Mouse (Mus musculus) limb, embryonic 15.5 days (tissue): ENCODE data around the gene Pced1b. TPM values are rescaled to one million over a fixed set of nuclear protein-coding genes. Genes with fewer than 3 reads are reported as not detected.

Experiments
- ATAC-seq: fragments of 200-750 bp; cut with Nextera tagmentation; 2 replicates; pipeline ENCODE4 v1.8.0; 2017; ENCODE audit warnings: low read depth, moderate TSS enrichment; ENCODE audit not compliant: insufficient number of reproducible peaks, low FRiP score, low TSS enrichment
- H3K27ac ChIP-seq: fragments of 300-500 bp; sonication (generic); 2 replicates; pipeline ENCODE4 v1.5.1; 2015; ENCODE audit warnings: moderate library complexity, mild to moderate bottlenecking, inconsistent platforms
- H3K27me3 ChIP-seq: fragments of 300-500 bp; sonication (generic); 2 replicates; pipeline ENCODE4 v1.6.1; 2015; ENCODE audit warnings: inconsistent platforms
- H3K36me3 ChIP-seq: fragments of 300-500 bp; sonication (generic); 2 replicates; pipeline ENCODE4 v1.6.1; 2015; ENCODE audit warnings: inconsistent platforms
- H3K4me1 ChIP-seq: fragments of 300-500 bp; sonication (generic); 2 replicates; pipeline ENCODE4 v1.6.1; 2015; ENCODE audit warnings: inconsistent platforms
- H3K4me2 ChIP-seq: fragments of 300-500 bp; sonication (generic); 2 replicates; pipeline ENCODE4 v1.6.1; 2015; ENCODE audit warnings: mild to moderate bottlenecking, inconsistent platforms
- H3K4me3 ChIP-seq: fragments of 300-500 bp; sonication (generic); 2 replicates; pipeline ENCODE4 v1.5.1; 2015; ENCODE audit warnings: mild to moderate bottlenecking, inconsistent platforms
- H3K9ac ChIP-seq: fragments of 300-500 bp; sonication (generic); 2 replicates; pipeline ENCODE4 v1.6.1; 2015; ENCODE audit warnings: inconsistent platforms
- H3K9me3 ChIP-seq: fragments of 300-500 bp; sonication (generic); 2 replicates; pipeline ENCODE4 v1.6.1; 2016; ENCODE audit warnings: inconsistent platforms
- WGBS: fragments of 180-500 bp; shearing (Covaris S2); methylation state at CpG from one replicate; pipeline ENCODE4 v1.1.7; 2015; 5-methylcytosine and 5-hydroxymethylcytosine counted together
- polyA plus RNA-seq: library from polyadenylated mRNA; unstranded; fragments of >200 nt; fragmentation: Nextera tagmentation; extraction: Ambion mirVana; gene quantifications from 2 replicates; pipeline ENCODE4 v1.2.1, GENCODE M21; 2015

Pced1b gene
- polyA plus RNA-seq, 1 experiment from 2014 or later: 3.6 TPM

GRCm38 (mm10) chr15:97258483-97259230 lies 11.8 kb downstream of the Pced1b start:
- H3K36me3 ChIP-seq: no peaks in the 10 kb centered on the region
- 63% methylated on average over 17 of the region's 17 CpGs for WGBS
- H3K27ac ChIP-seq: 0 out of 2 replicates have a peak overlapping the region, but pooled peaks have one; percentile 3
- H3K4me3 ChIP-seq: no peak overlapping the region
- no peaks in the 10 kb centered on the region for H3K9me3 ChIP-seq
- H3K4me1 ChIP-seq: peaks cover 11% of the 10 kb centered on the region
- no peak overlapping the region for H3K4me2 ChIP-seq
- no peak for ATAC-seq
- H3K27me3 ChIP-seq: no peaks in the 10 kb centered on the region
- no peak overlapping the region for H3K9ac ChIP-seq

- WGBS: 61% methylated on average over 8 of the region's 8 CpGs
- H3K27me3 ChIP-seq: no peaks in the 10 kb centered on the region
- no peaks in the 10 kb centered on the region for H3K9me3 ChIP-seq
- no peak overlapping the region for H3K4me3 ChIP-seq
- ATAC-seq: no peak
- H3K27ac ChIP-seq: no peak overlapping the region
- H3K4me2 ChIP-seq: no peak overlapping the region
- H3K36me3 ChIP-seq: no peaks in the 10 kb centered on the region
- H3K4me1 ChIP-seq: peaks cover 11% of the 10 kb centered on the region
- no peak overlapping the region for H3K9ac ChIP-seq
Measured at GRCm38 (mm10) chr15:97259300-97259699, 12.4 kb downstream of the Pced1b start.

GRCm38 (mm10) chr15:97259968-97260597 lies 13.2 kb downstream of the Pced1b start:
- H3K36me3 ChIP-seq: no peaks in the 10 kb centered on the region
- peaks cover 11% of the 10 kb centered on the region for H3K4me1 ChIP-seq
- H3K9ac ChIP-seq: no peak overlapping the region
- ATAC-seq: no peak
- no peaks in the 10 kb centered on the region for H3K9me3 ChIP-seq
- no peak overlapping the region for H3K27ac ChIP-seq
- H3K27me3 ChIP-seq: no peaks in the 10 kb centered on the region
- 78% methylated on average over 11 of the region's 11 CpGs for WGBS
- H3K4me3 ChIP-seq: no peak overlapping the region
- H3K4me2 ChIP-seq: no peak overlapping the region

- WGBS: 68% methylated on average over 9 of the region's 9 CpGs
- Histone ChIP-seq H3K27me3 (no peaks in the 10 kb centered on the region), H3K9me3 (no peaks in the 10 kb centered on the region), H3K4me1 (peaks cover 8% of the 10 kb centered on the region), H3K4me2 (no peak overlapping the region), H3K36me3 (no peaks in the 10 kb centered on the region), H3K27ac (no peak overlapping the region), H3K4me3 (no peak overlapping the region), H3K9ac (no peak overlapping the region)
- no peak for ATAC-seq
Measured at GRCm38 (mm10) chr15:97262251-97262650, 15.3 kb downstream of the Pced1b start.

- Histone ChIP-seq H3K27ac (no peak overlapping the region), H3K4me1 (no peaks in the 10 kb centered on the region), H3K4me2 (no peak overlapping the region), H3K9me3 (no peaks in the 10 kb centered on the region), H3K4me3 (no peak overlapping the region), H3K36me3 (no peaks in the 10 kb centered on the region), H3K27me3 (no peaks in the 10 kb centered on the region), H3K9ac (no peak overlapping the region)
- no peak for ATAC-seq
- 75% methylated on average over 14 of the region's 14 CpGs for WGBS
Measured at GRCm38 (mm10) chr15:97266236-97266845, 19.4 kb downstream of the Pced1b start.

- 71% methylated on average over 8 of the region's 8 CpGs for WGBS
- no peak for ATAC-seq
Measured at GRCm38 (mm10) chr15:97267094-97267695, 20.3 kb downstream of the Pced1b start.

GRCm38 (mm10) chr15:97271985-97272697 lies 25.2 kb downstream of the Pced1b start:
- H3K9ac ChIP-seq: no peak overlapping the region
- no peaks in the 10 kb centered on the region for H3K9me3 ChIP-seq
- ATAC-seq: no peak
- no peak overlapping the region for H3K4me3 ChIP-seq
- no peak overlapping the region for H3K4me2 ChIP-seq
- no peak overlapping the region for H3K27ac ChIP-seq
- H3K36me3 ChIP-seq: no peaks in the 10 kb centered on the region
- H3K27me3 ChIP-seq: no peaks in the 10 kb centered on the region
- 53% methylated on average over 7 of the region's 7 CpGs for WGBS
- H3K4me1 ChIP-seq: no peaks in the 10 kb centered on the region

More at GRCm38 (mm10) chr15:97267094-97267695, 20.3 kb downstream of the Pced1b start:
- no peaks in the 10 kb centered on the region for H3K27me3 ChIP-seq
- H3K4me3 ChIP-seq: no peak overlapping the region
- H3K4me1 ChIP-seq: no peaks in the 10 kb centered on the region
- no peaks in the 10 kb centered on the region for H3K36me3 ChIP-seq
- no peak overlapping the region for H3K9ac ChIP-seq
- no peak overlapping the region for H3K4me2 ChIP-seq
- H3K9me3 ChIP-seq: no peaks in the 10 kb centered on the region
- H3K27ac ChIP-seq: no peak overlapping the region

- no peaks in the 10 kb centered on the region for H3K4me1 ChIP-seq
- H3K27me3 ChIP-seq: no peaks in the 10 kb centered on the region
- no peak overlapping the region for H3K4me3 ChIP-seq
- H3K9me3 ChIP-seq: no peaks in the 10 kb centered on the region
- H3K4me2 ChIP-seq: no peak overlapping the region
- no peak overlapping the region for H3K27ac ChIP-seq
- ATAC-seq: no peak
- no peaks in the 10 kb centered on the region for H3K36me3 ChIP-seq
- no peak overlapping the region for H3K9ac ChIP-seq
- 47% methylated on average over 3 of the region's 3 CpGs for WGBS
Measured at GRCm38 (mm10) chr15:97272831-97273230, 25.9 kb downstream of the Pced1b start.

GRCm38 (mm10) chr15:97275626-97276395 lies 28.9 kb downstream of the Pced1b start:
- Histone ChIP-seq H3K9ac (no peak overlapping the region), H3K36me3 (no peaks in the 10 kb centered on the region), H3K9me3 (no peaks in the 10 kb centered on the region), H3K4me1 (peaks cover 3% of the 10 kb centered on the region; the same call in 1 of the 2 replicates), H3K4me3 (no peak overlapping the region), H3K4me2 (no peak overlapping the region), H3K27me3 (no peaks in the 10 kb centered on the region), H3K27ac (no peak overlapping the region)
- ATAC-seq: no peak
- WGBS: 52% methylated on average over 12 of the region's 12 CpGs

GRCm38 (mm10) chr15:97276660-97277153 lies 29.8 kb downstream of the Pced1b start:
- Histone ChIP-seq H3K9me3 (no peaks in the 10 kb centered on the region), H3K4me2 (no peak overlapping the region), H3K4me3 (no peak overlapping the region), H3K4me1 (peaks cover 5% of the 10 kb centered on the region; the same call in 1 of the 2 replicates), H3K36me3 (no peaks in the 10 kb centered on the region), H3K27ac (no peak overlapping the region), H3K27me3 (no peaks in the 10 kb centered on the region), H3K9ac (no peak overlapping the region)
- no peak for ATAC-seq
- 21% methylated on average over 20 of the region's 20 CpGs for WGBS

GRCm38 (mm10) chr15:97277328-97277727 lies 30.4 kb downstream of the Pced1b start:
- Histone ChIP-seq H3K27me3 (no peaks in the 10 kb centered on the region), H3K36me3 (no peaks in the 10 kb centered on the region), H3K9me3 (no peaks in the 10 kb centered on the region), H3K4me1 (peaks cover 5% of the 10 kb centered on the region; the same call in 1 of the 2 replicates), H3K9ac (no peak overlapping the region), H3K4me2 (no peak overlapping the region), H3K27ac (no peak overlapping the region), H3K4me3 (no peak overlapping the region)
- WGBS: 49% methylated on average over 10 of the region's 10 CpGs
- no peak for ATAC-seq
